Mouse (Mus musculus) kidney, embryonic 14.5 days (tissue): ENCODE measurements around the gene Ccl6. TPM values are rescaled to one million over a fixed set of nuclear protein-coding genes. Genes with fewer than 3 reads are reported as not detected.

Source experiments
- ATAC-seq: fragments of 200-750 bp; cut with Nextera tagmentation; 2 replicates; pipeline ENCODE4 v1.8.0; 2017; ENCODE audit warnings: moderate number of reproducible peaks, mild to moderate bottlenecking, moderate TSS enrichment, moderate library complexity; ENCODE audit not compliant: low FRiP score, low TSS enrichment
- H3K27ac ChIP-seq: fragments of 300-500 bp; sonication (generic); 2 replicates; pipeline ENCODE4 v1.5.1; 2014; ENCODE audit warnings: low read depth, mild to moderate bottlenecking, low read length, moderate library complexity, mixed read lengths
- H3K27me3 ChIP-seq: fragments of 300-500 bp; sonication (generic); 2 replicates; pipeline ENCODE4 v1.6.1; 2014; ENCODE audit warnings: mild to moderate bottlenecking, low read length; ENCODE audit not compliant: control insufficient read depth, insufficient read depth
- H3K36me3 ChIP-seq: fragments of 300-500 bp; sonication (generic); 2 replicates; pipeline ENCODE4 v1.6.1; 2014; ENCODE audit warnings: low read length, mixed read lengths; ENCODE audit not compliant: control insufficient read depth, insufficient read depth
- H3K4me1 ChIP-seq: fragments of 300-500 bp; sonication (generic); 2 replicates; pipeline ENCODE4 v1.6.1; 2014; ENCODE audit warnings: low read length, mixed read lengths; ENCODE audit not compliant: control insufficient read depth, insufficient read depth
- H3K4me2 ChIP-seq: fragments of 300-500 bp; sonication (generic); replicated peaks from 2 replicates; pipeline ENCODE4 v1.6.1; 2014; ENCODE audit warnings: low read depth, mild to moderate bottlenecking, low read length
- H3K4me3 ChIP-seq: fragments of 300-500 bp; sonication (generic); 2 replicates; pipeline ENCODE4 v1.5.1; 2014; ENCODE audit warnings: mild to moderate bottlenecking, low read length
- H3K9ac ChIP-seq: fragments of 300-500 bp; sonication (generic); 2 replicates; pipeline ENCODE4 v1.6.1; 2014; ENCODE audit warnings: low read depth, mild to moderate bottlenecking, low read length, moderate library complexity
- H3K9me3 ChIP-seq: fragments of 300-500 bp; sonication (generic); 2 replicates; pipeline ENCODE4 v1.6.1; 2016; ENCODE audit warnings: low read length; ENCODE audit not compliant: control insufficient read depth
- WGBS: fragments of 180-500 bp; shearing (Covaris S2); extraction: QIAGEN DNeasy Blood & Tissue Kit; methylation state at CpG from one replicate; pipeline ENCODE4 v1.1.7; 2014; 5-methylcytosine and 5-hydroxymethylcytosine counted together
- polyA plus RNA-seq: library from polyadenylated mRNA; unstranded; fragments of >200 nt; fragmentation: Nextera tagmentation; extraction: Ambion mirVana; gene quantifications from 2 replicates; pipeline ENCODE4 v1.2.1, GENCODE M21; 2014

Ccl6 gene
- 4.4 and 4.6 TPM in 2 replicates for polyA plus RNA-seq

DNA sequence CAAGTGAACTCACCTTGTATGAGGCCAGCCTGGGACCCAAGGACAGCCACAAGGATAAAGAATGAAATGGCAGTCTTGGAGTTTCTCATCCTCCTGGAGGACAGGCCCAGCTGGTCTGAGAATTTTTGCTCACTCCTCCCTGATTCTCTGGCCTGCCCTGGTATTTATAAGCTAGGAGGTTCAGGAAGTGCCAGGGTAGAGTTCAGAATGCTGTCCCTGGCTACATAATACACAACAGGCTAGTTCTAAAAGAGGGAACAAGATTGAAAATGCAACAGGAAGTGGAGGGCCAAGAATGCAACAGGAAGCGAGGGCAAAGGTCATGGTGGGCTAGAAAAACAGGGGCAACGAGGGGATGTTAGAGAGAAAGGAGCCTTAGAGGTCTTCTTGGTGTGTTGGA lies at the start of gene Ccl6:
TSS of gene Ccl6 (minus strand) at position 235 of the 400 bp plus-strand sequence.
- WGBS = 53% methylated on average over 2 of the region's 2 CpGs
- no peak for ATAC-seq
- no peaks in the 10 kb centered on the region for H3K27me3 ChIP-seq

DNA sequence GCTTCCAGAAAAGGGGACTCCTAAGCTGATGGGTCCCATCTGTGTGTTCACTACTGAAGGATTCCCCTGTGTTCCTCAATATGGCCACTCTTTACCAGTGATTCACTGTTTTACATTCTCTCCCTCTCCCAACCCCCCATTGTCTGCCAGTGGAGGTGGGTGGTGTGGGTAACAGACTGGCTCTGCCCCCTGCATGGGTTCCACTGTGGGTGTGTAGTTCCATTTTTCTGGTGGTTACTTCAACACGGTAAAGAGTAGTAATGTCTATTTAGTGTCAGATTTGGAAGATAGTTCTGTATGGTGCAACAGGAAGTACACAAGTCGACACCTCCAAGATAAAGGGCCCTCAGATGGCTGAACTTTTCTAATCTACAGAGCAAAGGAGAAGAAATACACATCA lies 48.3 kb upstream of the Ccl6 start:
- Histone ChIP-seq H3K4me1 (no peaks in the 10 kb centered on the region; the same call in 1 of the 2 replicates), H3K4me2 (no peak overlapping the region), H3K36me3 (no peaks in the 10 kb centered on the region), H3K9me3 (peaks cover 2% of the 10 kb centered on the region; the same call in 1 of the 2 replicates), H3K4me3 (no peak overlapping the region), H3K27me3 (no peaks in the 10 kb centered on the region), H3K27ac (no peak overlapping the region), H3K9ac (no peak overlapping the region)
- ATAC-seq = no peak
- WGBS = 75% methylated on average over 2 of the region's 2 CpGs

More for the DNA sequence above, at the start of gene Ccl6:
- Histone ChIP-seq H3K9me3 (no peaks in the 10 kb centered on the region), H3K36me3 (no peaks in the 10 kb centered on the region), H3K4me3 (no peak within 1 kb of the TSS), H3K27ac (no peak within 1 kb of the TSS), H3K4me1 (no peaks in the 10 kb centered on the region), H3K4me2 (no peak within 1 kb of the TSS), H3K9ac (no peak within 1 kb of the TSS)

DNA sequence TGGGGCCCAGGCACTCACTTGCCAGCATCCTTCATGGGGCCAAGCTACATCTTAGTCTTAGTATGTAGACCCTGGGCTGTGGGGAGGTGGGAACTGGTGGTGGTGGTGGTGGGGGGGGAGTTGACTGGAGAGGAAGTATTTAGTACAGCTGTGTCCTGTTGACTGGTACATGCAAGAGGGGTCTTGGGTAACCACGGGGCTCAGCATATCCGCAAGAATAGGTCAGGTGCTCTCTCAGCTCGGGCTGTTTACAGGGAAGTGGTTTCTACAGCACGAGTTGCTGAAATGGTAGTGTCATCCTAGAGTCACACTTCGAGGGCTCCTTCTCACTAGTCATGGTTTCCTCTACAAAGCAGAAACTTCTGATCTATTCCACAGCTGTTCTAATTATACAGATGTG lies 47.3 kb upstream of the Ccl6 start:
- no peak for ATAC-seq
- no peaks in the 10 kb centered on the region for H3K36me3 ChIP-seq
- H3K9me3 ChIP-seq = no peaks in the 10 kb centered on the region; the same call in 1 of the 2 replicates
- no peak overlapping the region for H3K4me3 ChIP-seq
- H3K9ac ChIP-seq = no peak overlapping the region
- H3K27ac ChIP-seq = no peak overlapping the region
- no peaks in the 10 kb centered on the region; the same call in 1 of the 2 replicates for H3K4me1 ChIP-seq
- H3K4me2 ChIP-seq = no peak overlapping the region
- 77% methylated on average over 5 of the region's 5 CpGs for WGBS
- H3K27me3 ChIP-seq = no peaks in the 10 kb centered on the region

DNA sequence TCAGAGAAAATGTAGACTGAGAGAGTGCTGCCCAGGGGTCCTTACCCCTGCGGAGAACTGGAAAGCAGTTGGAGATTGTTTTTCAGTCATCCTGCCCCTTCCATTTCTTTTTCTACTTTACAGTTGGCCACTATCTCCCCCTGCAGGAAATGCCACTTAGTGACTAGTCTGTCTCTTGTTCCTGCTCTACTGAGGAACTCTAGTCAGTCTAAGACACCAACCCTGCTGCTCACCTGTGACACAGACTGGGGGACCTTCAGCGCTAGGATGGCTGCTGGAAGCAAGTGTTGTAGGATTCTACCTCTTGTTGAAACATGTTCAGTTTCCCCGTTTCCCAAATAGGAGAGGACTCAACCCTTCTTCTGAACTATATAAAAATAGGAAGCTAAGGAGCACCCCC lies 46.6 kb upstream of the Ccl6 start:
- H3K27me3 ChIP-seq = no peaks in the 10 kb centered on the region
- no peaks in the 10 kb centered on the region for H3K36me3 ChIP-seq
- H3K27ac ChIP-seq = no peak overlapping the region
- H3K4me1 ChIP-seq = no peaks in the 10 kb centered on the region; the same call in 1 of the 2 replicates
- WGBS = 80% methylated on average over 3 of the region's 3 CpGs
- H3K4me3 ChIP-seq = no peak overlapping the region
- H3K4me2 ChIP-seq = no peak overlapping the region
- no peak for ATAC-seq
- H3K9ac ChIP-seq = no peak overlapping the region
- no peaks in the 10 kb centered on the region for H3K9me3 ChIP-seq

DNA sequence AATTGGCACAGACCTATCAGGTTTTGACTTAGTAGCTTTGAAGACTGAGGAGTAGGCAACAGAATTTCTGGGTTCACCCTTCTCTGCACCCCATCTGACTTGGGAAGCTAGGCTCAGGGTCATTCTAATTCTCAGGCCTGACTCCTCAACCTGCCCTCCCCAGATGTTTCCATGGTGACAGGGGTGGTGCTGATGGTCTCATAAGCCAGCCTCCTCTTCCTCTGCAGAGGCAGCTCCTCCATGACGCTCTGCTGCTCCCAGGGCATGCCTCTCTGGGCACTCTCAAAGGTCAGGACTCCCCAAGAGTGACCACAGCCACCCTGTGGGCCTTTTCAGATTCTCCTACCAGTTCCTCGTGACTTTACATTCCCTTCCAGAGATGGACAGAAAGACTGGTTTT lies 46.0 kb upstream of the Ccl6 start:
- 54% methylated on average over 2 of the region's 2 CpGs for WGBS
- Histone ChIP-seq H3K27ac (no peak overlapping the region), H3K27me3 (no peaks in the 10 kb centered on the region), H3K36me3 (no peaks in the 10 kb centered on the region), H3K4me2 (no peak overlapping the region), H3K9me3 (no peaks in the 10 kb centered on the region), H3K4me3 (no peak overlapping the region), H3K4me1 (no peaks in the 10 kb centered on the region; the same call in 1 of the 2 replicates), H3K9ac (no peak overlapping the region)
- no peak for ATAC-seq

DNA sequence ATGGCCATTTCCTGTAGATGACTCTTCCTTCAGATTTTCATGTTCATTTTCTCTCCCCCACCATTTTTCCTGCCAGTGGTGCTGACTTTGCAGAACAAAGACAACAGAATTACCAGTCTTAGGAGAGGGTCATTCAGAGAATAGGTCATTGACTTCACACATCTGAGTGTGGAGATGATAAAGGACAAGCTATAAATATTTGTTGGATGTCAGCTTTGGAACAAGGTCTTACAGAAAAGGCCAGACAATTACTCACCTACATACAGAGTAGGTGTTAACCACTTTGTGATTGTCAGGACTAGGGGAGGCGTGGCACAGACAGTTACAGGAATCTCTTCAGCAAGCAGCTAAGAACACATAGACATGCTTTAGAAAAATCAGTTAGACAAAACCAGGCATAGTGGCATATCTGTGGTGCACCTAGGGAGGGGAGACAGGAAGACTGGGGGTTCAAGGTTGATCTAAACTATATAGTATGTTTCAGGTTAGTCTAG lies 43.9 kb upstream of the Ccl6 start:
- no peak for ATAC-seq
- WGBS = 76% methylated on average over 1 of the region's 1 CpGs
- H3K27ac ChIP-seq = no peak overlapping the region

DNA sequence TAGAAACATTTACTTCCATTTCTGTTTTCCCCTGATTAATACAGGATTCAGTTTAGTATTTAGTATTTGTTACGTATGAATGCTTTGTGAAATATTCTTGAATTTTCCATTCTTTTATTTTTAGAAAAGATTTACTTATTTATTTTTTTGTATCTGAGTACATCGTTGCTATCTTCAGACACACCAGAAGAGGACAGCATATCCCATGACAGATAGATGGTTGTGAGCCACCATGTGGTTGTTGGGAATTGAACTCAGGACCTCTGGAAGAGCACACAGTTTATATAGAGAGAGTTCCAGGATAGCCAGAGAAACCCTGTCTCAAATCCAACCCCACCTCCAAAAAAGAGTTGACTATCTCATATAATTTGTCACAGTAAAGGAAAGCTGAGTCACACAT lies 42.0 kb upstream of the Ccl6 start:
- Histone ChIP-seq H3K4me2 (no peak overlapping the region), H3K9ac (no peak overlapping the region), H3K9me3 (no peaks in the 10 kb centered on the region), H3K4me1 (no peaks in the 10 kb centered on the region), H3K4me3 (no peak overlapping the region), H3K27ac (no peak overlapping the region), H3K36me3 (no peaks in the 10 kb centered on the region), H3K27me3 (no peaks in the 10 kb centered on the region)
- 97% methylated on average over 2 of the region's 2 CpGs for WGBS
- ATAC-seq = no peak

More for the DNA sequence above, 43.9 kb upstream of the Ccl6 start:
- Histone ChIP-seq H3K9ac (no peak overlapping the region), H3K4me2 (no peak overlapping the region), H3K36me3 (no peaks in the 10 kb centered on the region), H3K4me3 (no peak overlapping the region), H3K27me3 (no peaks in the 10 kb centered on the region), H3K9me3 (no peaks in the 10 kb centered on the region), H3K4me1 (no peaks in the 10 kb centered on the region)

DNA sequence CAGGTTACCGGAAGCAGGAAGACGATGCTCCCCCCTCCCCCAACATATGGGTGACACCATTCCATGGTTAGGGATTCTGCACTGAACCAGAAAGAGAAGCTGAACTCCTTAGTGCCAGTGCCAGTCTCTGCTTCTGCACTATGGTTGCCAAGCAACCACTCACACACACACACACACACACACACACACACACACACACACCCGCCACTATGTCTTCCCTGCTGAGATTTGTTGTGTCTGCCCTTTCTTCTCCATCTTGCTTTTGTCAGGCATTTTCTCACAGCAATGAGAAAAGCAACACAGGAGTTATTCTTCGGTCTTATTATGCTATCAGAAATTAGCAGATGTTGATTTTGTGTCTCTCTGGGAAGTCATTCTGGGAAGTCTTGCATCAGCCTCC lies 41.5 kb upstream of the Ccl6 start:
- H3K27ac ChIP-seq = no peak overlapping the region
- H3K4me1 ChIP-seq = no peaks in the 10 kb centered on the region
- no peaks in the 10 kb centered on the region for H3K9me3 ChIP-seq
- no peak overlapping the region for H3K4me3 ChIP-seq
- H3K36me3 ChIP-seq = no peaks in the 10 kb centered on the region
- no peak overlapping the region for H3K4me2 ChIP-seq
- H3K27me3 ChIP-seq = no peaks in the 10 kb centered on the region
- no peak overlapping the region for H3K9ac ChIP-seq
- WGBS = 65% methylated on average over 4 of the region's 4 CpGs
- no peak for ATAC-seq

DNA sequence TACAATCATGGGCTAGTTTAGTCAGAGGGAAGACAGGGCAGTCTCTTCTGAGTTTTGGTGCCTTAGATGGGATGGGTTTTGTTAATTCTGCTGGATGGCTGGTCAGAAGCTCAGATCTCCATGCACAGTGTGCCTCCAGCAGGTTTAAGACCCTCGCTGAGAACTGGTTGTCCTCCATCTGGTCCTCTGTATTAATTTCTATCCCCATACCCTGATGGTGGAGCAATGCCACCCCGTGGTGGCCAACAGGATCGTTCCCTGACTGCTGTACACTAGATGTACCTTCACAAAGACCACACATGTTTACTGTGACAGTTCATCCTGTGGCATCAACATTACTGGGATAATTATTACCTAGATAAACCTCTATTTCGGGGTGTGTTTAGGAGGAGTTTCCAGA lies 39.9 kb upstream of the Ccl6 start:
- WGBS = 74% methylated on average over 4 of the region's 4 CpGs
- Histone ChIP-seq H3K27me3 (no peaks in the 10 kb centered on the region), H3K27ac (no peak overlapping the region), H3K9me3 (no peaks in the 10 kb centered on the region), H3K9ac (no peak overlapping the region), H3K4me1 (no peaks in the 10 kb centered on the region), H3K36me3 (no peaks in the 10 kb centered on the region), H3K4me2 (no peak overlapping the region), H3K4me3 (no peak overlapping the region)
- ATAC-seq = no peak
